Mouse (Mus musculus) thymus, adult 2 months (tissue): Measurements from ENCODE around the gene Tmed3. TPM values are rescaled to one million over a fixed set of nuclear protein-coding genes. Genes with fewer than 3 reads are reported as not detected.

Source experiments
- DNase-seq: peaks from one replicate; pipeline ENCODE4 v3.0.0; 2021
- H3K27ac ChIP-seq: fragments of 200-500 bp; 2 replicates; pipeline ENCODE4 v1.5.1; 2012; ENCODE audit warnings: low read length, control low read depth; ENCODE audit not compliant: control insufficient read depth, insufficient read depth
- H3K27me3 ChIP-seq: fragments of 200-500 bp; 2 replicates; pipeline ENCODE4 v1.6.1; 2012; ENCODE audit warnings: mild to moderate bottlenecking, low read length, moderate library complexity, mixed read lengths; ENCODE audit not compliant: control insufficient read depth, insufficient read depth
- H3K36me3 ChIP-seq: fragments of 200-500 bp; 2 replicates; pipeline ENCODE4 v1.6.1; 2012; ENCODE audit warnings: mild to moderate bottlenecking, low read length, moderate library complexity; ENCODE audit not compliant: control insufficient read depth, insufficient read depth
- H3K4me1 ChIP-seq: fragments of 200-500 bp; replicated peaks from 2 replicates; pipeline ENCODE4 v1.6.1; 2012; ENCODE audit warnings: low read length; ENCODE audit not compliant: control insufficient read depth, insufficient read depth
- H3K4me3 ChIP-seq: fragments of 200-500 bp; 2 replicates; pipeline ENCODE4 v1.5.1; 2012; ENCODE audit warnings: mild to moderate bottlenecking, low read length, control low read depth, moderate library complexity; ENCODE audit not compliant: control insufficient read depth, insufficient read depth
- CTCF ChIP-seq: fragments of 200-500 bp; IDR thresholded peaks from 2 replicates; pipeline ENCODE4 v1.5.1; 2012; ENCODE audit warnings: mild to moderate bottlenecking, control low read depth, low read length, moderate library complexity, borderline replicate concordance; ENCODE audit not compliant: control insufficient read depth, poor library complexity, insufficient read depth; ENCODE audit errors: extremely low read depth
- POLR2A ChIP-seq: fragments of 200-500 bp; IDR thresholded peaks from 2 replicates; pipeline ENCODE4 v1.6.1; 2012; ENCODE audit warnings: mild to moderate bottlenecking, low read length, control low read depth, moderate library complexity; ENCODE audit not compliant: control insufficient read depth, poor library complexity, insufficient read depth; ENCODE audit errors: extremely low read depth
- WGBS: fragments of 180-500 bp; shearing (Covaris S2); methylation state at CpG from one replicate; pipeline ENCODE4 v1.1.7; 2018; 5-methylcytosine and 5-hydroxymethylcytosine counted together
- polyA plus RNA-seq: library from polyadenylated mRNA; depleted of rRNA; stranded (reverse); fragments of >200 nt; gene quantifications from 2 replicates; pipeline ENCODE4 v1.2.3, GENCODE M21; 2012; rRNA removed

Tmed3 gene
- polyA plus RNA-seq, 1 experiment = 44.1 TPM

DNA sequence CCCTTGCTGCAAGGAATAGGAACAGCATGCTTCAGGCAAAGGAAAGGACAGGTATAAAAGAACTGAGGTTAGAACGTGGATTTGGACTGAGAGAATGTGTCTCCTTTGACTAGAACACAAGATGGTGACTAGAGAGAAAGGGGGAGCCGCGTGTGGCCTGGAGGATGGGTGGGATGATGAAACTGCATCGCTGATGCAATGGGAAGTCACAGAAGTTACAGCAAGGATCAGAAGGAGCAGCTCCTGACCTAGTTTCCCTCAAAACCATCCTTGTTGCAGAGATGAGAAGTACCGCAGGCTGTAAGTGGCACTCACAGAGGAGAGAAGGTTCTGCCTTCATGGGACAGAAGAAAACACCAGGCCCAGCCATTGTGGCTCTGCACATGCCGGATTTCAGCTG is 54.0 kb downstream of the Tmed3 start:
- 76% methylated on average over 6 of the region's 6 CpGs for WGBS
- no peak overlapping the region for H3K27ac ChIP-seq

More for the DNA sequence above, 54.0 kb downstream of the Tmed3 start:
- Histone ChIP-seq H3K36me3 (no peaks in the 10 kb centered on the region), H3K27me3 (no peaks in the 10 kb centered on the region), H3K4me3 (no peak overlapping the region), H3K4me1 (no peaks in the 10 kb centered on the region)
- TF ChIP-seq POLR2A = no peak
- TF ChIP-seq CTCF = no peak
- no peak for DNase-seq

Other genes starting within 250 kb of the Tmed3 start
- 0.04 and 0.05 TPM in 2 replicates for gene Minar1, start 81.9 kb downstream of the Tmed3 start, polyA plus RNA-seq
- not detected in 2 replicates for gene Ankrd34c, start 33.4 kb upstream of the Tmed3 start, polyA plus RNA-seq
- gene Rasgrf1, start 204.8 kb upstream of the Tmed3 start, polyA plus RNA-seq = 0.11 and 0.22 TPM in 2 replicates